Mouse (Mus musculus) heart, adult 18-20 months (tissue): ENCODE data around the gene Btbd2. TPM values are rescaled to one million over a fixed set of nuclear protein-coding genes. Genes with fewer than 3 reads are reported as not detected.
"Not testable (repeated sequence)": the region's sequence is repeated elsewhere in the genome, so short reads cannot be mapped to it uniquely, and the experiment has no call there.

ENCODE experiments used
- DNase-seq, 2 experiments: peaks; one replicate each; pipeline ENCODE4 v3.0.0; 2021 to 2022; ENCODE audit warnings: mixed read lengths in 1 of 2
- microRNA-seq, 2 experiments: library from miRNA; unstranded; fragments of <30 nt; microRNA quantifications; one replicate each; pipeline ENCODE4 v1.2.0; 2022
- total RNA-seq, 2 experiments: library from RNA; stranded (reverse); gene quantifications; 2 replicates each; pipeline ENCODE4 v1.2.3; 2021

Gene Btbd2
- total RNA-seq, 2 experiments from 2014 or later, result 43.2 to 46.1 TPM

DNA sequence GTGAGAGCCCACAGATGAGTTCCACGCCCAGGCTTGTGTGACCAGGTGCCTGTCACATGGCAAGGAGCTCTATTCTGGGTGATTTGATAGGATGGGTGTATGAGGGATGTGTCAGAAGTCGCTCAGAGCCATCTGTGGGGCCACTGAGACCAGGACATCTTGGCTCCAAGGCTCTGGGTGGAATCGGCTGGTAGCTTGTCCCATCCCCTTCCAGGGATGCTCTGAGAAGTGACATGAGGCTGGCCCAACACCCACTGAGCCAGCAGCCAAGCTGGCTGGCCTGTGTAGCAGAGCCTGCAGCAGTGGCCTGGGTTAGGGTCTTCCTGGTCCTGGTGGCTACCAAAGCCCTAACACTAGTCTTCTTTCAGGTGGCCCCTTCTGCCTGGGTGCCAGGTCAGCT is 48.4 kb downstream of the Btbd2 start:
- DNase-seq, result no peak

DNA sequence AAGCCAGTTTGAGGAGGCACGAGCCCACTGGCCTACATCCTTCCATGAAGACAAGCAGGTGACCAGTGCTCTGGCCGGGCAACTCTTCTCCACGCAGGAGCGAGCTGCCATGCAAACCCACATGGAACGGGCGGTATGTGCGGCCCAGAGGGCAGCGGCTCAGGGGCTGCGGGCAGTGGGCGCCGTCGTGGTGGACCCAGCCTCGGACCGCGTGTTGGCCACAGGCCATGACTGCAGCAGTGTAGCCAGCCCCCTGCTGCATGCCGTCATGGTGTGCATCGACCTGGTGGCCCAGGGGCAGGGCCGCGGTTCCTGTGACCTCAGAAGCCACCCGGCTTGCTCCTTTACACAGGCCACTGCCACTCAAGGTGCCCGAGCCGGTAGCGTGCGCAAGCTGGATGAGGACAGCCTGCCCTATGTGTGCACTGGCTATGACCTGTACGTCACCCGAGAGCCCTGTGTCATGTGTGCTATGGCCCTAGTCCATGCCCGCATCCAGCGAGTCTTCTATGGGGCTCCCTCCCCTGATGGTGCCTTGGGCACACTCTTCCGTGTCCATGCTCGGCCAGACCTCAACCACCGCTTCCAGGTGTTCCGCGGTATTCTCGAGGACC is 50.0 kb downstream of the Btbd2 start:
- no peak for DNase-seq

DNA sequence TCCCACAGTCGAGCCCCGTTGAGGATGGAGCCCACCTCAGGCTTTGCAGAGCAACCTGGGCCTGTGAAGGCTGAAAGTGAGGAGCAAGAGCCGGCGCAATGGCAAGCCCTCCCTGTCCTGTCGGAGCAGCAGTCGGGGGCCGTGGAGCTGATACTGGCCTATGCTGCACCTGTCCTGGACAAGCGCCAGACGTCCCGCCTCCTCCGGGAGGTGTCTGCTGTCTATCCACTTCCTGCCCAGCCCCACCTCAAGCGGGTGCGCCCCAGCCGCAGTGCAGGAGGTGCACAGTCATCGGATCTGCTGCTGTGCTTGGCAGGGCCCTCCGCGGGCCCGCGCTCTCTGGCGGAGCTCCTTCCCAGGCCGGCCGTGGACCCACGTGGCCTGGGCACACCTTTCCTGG is 50.6 kb downstream of the Btbd2 start:
- DNase-seq, result no peak

DNA sequence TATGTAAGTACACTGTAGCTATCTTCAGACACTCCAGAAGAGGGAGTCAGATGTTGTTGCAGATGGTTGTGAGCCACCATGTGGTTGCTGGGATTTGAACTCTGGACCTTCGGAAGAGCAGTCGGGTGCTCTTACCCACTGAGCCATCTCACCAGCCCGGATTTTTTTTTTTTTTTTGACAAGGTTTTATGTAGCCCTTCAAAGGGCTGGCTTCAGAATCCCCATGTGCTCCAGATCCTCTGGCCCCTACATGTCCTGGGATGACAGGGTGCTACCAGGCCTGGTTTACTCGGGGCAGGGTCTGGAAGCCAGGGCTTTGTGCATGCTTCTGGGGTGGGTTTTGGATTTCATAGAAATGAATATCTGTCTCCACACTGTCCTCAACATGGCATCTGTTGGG is 51.1 kb downstream of the Btbd2 start, which contains the start of gene Gm49322:
TSS of gene Gm49322 (plus strand) at position 301 of the 400 bp plus-strand sequence.
- not testable (repeated sequence) for DNase-seq

DNA sequence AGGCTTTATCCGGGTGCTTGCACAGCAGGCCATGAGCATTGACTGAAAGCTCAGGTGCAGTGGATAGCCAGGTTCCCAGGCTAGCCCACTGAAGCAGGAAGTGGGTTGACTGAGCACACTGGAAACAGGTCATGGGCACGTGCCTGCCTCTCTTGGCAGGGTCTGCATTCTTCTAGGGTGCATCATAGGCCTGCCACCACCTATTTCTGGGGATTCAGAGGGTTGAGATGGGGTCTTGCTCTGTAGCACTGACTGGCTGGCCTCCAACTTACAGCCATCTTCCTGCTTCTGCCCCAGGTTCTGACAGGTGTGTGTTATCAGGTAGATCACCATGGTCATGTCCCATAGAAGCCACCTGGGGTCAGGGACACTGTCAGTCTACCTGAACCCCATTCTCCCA is 51.9 kb downstream of the Btbd2 start:
- DNase-seq, result no peak

DNA sequence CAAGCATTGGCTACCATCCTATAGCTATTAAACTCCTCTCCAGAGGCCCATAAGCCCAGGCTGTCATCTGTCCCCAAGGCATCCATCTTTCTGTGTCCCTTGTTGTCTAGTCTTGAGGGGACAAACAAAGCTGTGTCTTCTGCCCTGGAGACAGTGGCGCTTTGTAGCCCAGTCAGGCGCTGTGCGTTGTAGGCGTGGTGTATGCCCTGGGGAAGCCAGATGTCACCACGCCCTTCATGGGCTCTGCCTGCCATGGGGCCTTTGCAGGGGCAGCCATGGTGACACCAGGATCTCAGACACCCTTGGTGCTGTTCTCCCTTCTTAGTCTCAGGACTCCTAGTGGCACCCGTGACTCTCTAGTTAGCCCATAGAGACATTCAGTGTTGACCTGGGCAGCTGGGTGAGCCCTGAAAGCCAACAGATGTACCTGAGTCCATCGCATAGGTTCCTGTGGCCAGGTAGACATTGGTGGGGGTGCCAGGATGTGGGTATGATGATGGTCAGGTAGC is 52.8 kb downstream of the Btbd2 start:
- no peak for DNase-seq

DNA sequence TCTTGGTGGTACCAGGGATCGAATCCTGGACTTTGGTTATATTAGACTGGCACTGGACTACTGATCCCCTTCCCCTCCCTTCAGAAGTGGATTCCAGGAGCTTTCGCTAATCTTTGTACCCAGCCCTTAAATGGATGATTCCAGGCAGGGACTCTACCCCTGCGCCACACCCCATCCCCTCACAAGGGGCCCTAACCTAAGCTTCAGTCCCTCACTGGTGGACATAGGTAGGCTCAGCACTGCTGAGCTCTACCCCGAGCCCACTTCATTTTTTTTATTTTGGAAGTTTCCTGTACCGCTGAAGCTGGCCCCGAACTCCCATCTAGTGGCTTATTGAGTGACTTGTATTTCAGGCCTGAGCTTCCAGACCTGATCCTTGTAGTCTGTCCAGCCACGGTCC is 53.5 kb downstream of the Btbd2 start:
- no peak for DNase-seq

DNA sequence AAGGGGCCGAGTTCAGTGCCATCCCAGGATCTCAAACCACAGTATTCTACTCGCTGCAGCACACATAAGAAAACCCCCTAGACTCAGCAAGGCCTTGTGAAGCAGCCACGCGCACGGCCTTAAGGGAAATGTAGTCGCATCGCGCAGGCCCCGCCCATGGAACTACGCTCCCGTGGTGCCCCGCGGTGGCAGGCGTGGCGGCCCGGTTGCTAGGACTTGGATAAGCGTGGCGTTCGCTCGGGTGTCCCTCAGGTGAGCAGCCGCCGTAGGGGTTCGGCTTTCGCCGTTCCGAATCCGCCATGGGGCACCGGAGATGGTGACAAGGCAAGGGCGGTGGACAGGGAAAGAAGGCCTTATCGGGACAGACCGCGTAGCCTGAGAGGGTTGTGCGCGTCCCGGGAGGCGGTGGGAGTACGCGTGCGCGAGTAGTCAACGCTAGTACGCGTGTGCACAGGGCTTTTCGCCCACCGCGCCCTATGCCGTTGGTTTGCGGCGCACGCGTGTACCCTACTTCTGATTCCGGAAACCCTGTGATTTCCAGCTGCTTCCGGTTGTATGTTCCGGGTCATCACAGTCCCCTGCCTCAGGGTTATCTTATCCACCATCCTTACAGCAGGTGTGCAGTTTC is 54.1 kb downstream of the Btbd2 start, which contains the start of the genes Scamp4 and Adat3:
TSS of gene Scamp4 (plus strand) at position 175 of the 628 bp plus-strand sequence.
TSS of gene Adat3 (plus strand) at position 183 of the 628 bp plus-strand sequence.
- peak; percentile 96 to 98 for DNase-seq

DNA sequence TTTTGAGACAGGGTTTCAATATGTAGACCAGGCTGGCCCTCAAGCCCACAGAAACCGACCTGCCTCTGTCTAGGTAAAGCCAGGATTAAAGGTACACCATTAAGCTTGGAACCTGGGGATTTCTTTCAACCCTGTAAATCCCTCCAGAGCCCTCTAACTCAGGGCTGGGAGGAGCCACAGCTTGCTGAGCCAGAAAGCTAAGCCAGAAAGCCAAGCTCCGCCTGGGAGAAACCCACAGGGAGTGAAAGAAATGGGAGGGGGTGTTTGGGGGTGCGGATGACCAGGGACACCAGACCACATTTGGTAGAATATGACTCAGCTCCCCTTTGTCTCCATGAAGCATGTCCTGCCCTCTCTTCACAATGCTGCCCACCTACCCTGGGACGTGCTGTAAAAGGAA is 60.6 kb downstream of the Btbd2 start:
- DNase-seq, result no peak

Small RNA genes within 50 kb of the gene (microRNA-seq; reads per million reads assigned to microRNA genes)
- 0 to 1.1 reads per million in 2 experiments for gene Mir6912

Other genes starting within 250 kb of the Btbd2 start
- gene Tcf3, start 223.4 kb downstream of the Btbd2 start, total RNA-seq, result 10 to 100 TPM; 15.6 to 17.3 TPM
- gene Onecut3, start 162.2 kb downstream of the Btbd2 start, total RNA-seq, result under 1 TPM in 1 of 2 experiments, not detected in 1; 0.05 TPM
- gene Atp8b3, start 117.9 kb downstream of the Btbd2 start, total RNA-seq, result not detected
- gene Rexo1, start 95.5 kb downstream of the Btbd2 start, total RNA-seq, result 10 to 100 TPM; 11.2 to 11.6 TPM
- gene Klf16, start 79.8 kb downstream of the Btbd2 start, total RNA-seq, result 1 to 10 TPM; 5.2 to 5.5 TPM
- gene Abhd17a, start 66.7 kb downstream of the Btbd2 start, total RNA-seq, result 10 to 100 TPM; 40.6 to 44.8 TPM
- gene Scamp4, start 54.2 kb downstream of the Btbd2 start, total RNA-seq, result 10 to 100 TPM; 20.1 to 22.2 TPM
- gene Adat3, start 54.2 kb downstream of the Btbd2 start, total RNA-seq, result 1 to 10 TPM; 1.1 to 1.5 TPM
- gene Gm49322, start 51.0 kb downstream of the Btbd2 start, total RNA-seq, result under 1 TPM; 0.15 to 0.46 TPM
- gene Csnk1g2, start 34.2 kb downstream of the Btbd2 start, total RNA-seq, result 100 to 1,000 TPM; 121 to 132 TPM
- 100 to 1,000 TPM; 185 to 204 TPM for gene Mknk2, start 21.0 kb upstream of the Btbd2 start, total RNA-seq
- 1 to 10 TPM; 7.5 to 8.0 TPM for gene Mob3a, start 44.9 kb upstream of the Btbd2 start, total RNA-seq
- gene Izumo4, start 45.1 kb upstream of the Btbd2 start, total RNA-seq, result 1 to 10 TPM; 2.5 to 2.6 TPM
- gene Ap3d1, start 85.2 kb upstream of the Btbd2 start, total RNA-seq, result 10 to 100 TPM; 42.3 to 45.0 TPM
- 10 to 100 TPM; 11.7 to 14.3 TPM for gene Dot1l, start 98.1 kb upstream of the Btbd2 start, total RNA-seq
- gene Sf3a2, start 141.1 kb upstream of the Btbd2 start, total RNA-seq, result 10 to 100 TPM; 28.6 to 28.7 TPM
- gene Plekhj1, start 141.6 kb upstream of the Btbd2 start, total RNA-seq, result 10 to 100 TPM; 30.7 to 32.4 TPM
- gene Amh, start 148.2 kb upstream of the Btbd2 start, total RNA-seq, result under 1 TPM in 1 of 2 experiments, not detected in 1; 0.33 TPM
- gene Jsrp1, start 156.4 kb upstream of the Btbd2 start, total RNA-seq, result under 1 TPM; 0.41 to 0.69 TPM
- 100 to 1,000 TPM; 897 to 934 TPM for gene Oaz1, start 169.6 kb upstream of the Btbd2 start, total RNA-seq
- 10 to 100 TPM; 13.5 to 16.6 TPM for gene Lingo3, start 187.0 kb upstream of the Btbd2 start, total RNA-seq
- gene Lsm7, start 198.1 kb upstream of the Btbd2 start, total RNA-seq, result 10 to 100 TPM; 23.5 to 27.8 TPM
- gene Sppl2b, start 198.2 kb upstream of the Btbd2 start, total RNA-seq, result 10 to 100 TPM; 11.9 to 15.9 TPM
- gene Tmprss9, start 214.8 kb upstream of the Btbd2 start, total RNA-seq, result not detected
- 100 to 1,000 TPM; 125 to 144 TPM for gene Timm13, start 243.9 kb upstream of the Btbd2 start, total RNA-seq